Mouse (Mus musculus) thymus, postnatal 4 days (tissue): ENCODE measurements around the gene Aox4.

ENCODE experiments used
- DNase-seq: peaks from one replicate; pipeline ENCODE4 v3.0.0; 2021

The Aox4 gene

DNA sequence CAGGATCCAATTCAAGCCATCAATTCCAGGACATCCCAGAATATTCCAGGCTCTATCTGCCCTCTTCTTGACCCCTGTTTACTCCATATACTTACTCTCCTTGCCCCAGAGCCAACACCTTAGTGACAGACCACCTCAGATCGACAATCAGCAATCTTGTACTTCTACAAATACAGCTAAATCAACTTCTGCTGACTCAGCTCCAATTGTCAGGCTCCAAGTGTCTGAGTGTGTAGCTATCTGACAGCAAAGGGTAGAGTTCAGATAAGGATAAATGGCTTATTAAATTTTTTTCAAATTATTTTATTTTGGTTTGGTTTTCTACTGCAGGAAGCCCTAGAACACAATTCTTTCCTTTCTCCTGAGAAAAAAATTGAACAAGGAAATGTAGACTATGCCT, 38.3 kb downstream of the Aox4 start:
- no peak for DNase-seq

- DNase-seq, result no peak
Observed at GRCm38 (mm10) chr1:58253466-58253865, 43.3 kb downstream of the Aox4 start.

- no peak for DNase-seq
Observed at GRCm38 (mm10) chr1:58257195-58257991, 47.2 kb downstream of the Aox4 start.

- DNase-seq, result no peak
Observed at GRCm38 (mm10) chr1:58260311-58260710, 50.1 kb downstream of the Aox4 start.

DNA sequence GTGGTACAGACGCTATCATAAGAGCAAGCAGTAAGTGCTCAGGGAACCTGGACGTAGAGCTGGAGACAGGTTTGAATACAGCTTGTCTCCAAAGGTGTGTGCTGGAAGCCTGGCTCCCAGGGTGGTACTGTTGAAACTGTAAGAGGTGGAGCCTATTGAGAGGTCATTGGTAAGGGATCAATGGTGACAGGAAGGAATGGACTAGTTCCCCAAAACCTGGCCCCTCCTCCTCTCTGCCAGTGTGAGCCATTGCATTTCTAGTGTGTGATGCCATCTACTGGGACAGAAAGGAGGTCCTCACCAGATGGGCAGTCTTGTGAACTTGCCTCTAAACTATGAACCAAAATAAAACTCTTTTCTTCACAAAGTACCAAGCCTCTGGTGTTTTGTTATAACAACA, 58.0 kb downstream of the Aox4 start:
- DNase-seq, result no peak

DNA sequence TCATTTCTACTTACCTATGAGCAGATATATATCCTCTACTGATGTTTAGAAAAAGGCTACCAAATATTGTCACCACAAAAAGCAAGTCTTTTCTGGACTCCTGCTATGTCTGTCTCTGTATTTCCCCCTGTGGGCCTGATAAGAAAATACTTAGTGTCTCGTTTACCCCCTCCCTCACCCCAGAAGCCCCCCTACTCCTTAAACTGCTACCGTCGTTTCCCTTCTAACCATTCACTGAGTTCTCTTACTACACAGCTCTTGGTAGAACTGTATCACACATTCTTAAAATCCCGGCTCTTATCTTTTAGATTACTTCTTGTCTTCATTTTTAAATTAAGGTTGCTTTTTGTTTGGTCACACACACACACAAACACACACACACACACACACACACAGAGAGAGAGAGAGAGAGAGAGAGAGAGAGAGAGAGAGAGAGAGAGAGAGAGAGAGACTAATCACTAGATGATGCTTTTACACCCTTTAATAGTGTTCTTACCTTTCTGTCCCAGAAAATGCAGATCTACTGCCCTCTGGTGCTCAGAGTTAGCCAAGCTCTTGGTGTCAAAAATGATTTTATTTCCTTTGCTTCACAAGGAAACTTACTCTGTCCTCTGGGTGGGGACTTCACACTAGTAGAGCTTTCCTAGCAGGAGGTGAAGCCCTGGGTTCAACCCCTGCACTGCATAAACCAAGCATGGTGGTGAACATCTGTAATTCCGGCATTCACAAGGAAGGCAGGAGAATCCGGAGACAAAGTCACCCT, 60.8 kb downstream of the Aox4 start:
- DNase-seq, result peak; percentile 62

DNA sequence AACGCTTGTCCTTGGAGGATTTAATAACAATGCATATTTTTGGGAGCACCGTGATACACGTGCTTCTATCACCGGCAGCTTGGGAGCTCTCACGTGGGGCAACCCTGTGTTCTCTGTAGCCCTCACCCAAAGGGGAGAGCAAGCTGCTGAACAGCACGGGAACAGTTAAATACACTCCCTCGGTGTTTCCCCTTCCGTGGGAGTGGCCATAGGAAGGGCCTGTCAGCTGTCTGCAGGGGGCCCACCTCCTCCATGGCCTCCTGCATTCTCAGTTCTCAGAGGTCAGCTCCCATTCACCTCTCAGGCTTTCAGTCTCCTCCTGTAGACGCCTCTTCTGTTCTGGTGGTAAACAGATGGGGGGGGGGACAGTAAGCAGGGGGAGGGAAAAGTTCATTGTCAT, 65.7 kb downstream of the Aox4 start:
- DNase-seq, result no peak

DNA sequence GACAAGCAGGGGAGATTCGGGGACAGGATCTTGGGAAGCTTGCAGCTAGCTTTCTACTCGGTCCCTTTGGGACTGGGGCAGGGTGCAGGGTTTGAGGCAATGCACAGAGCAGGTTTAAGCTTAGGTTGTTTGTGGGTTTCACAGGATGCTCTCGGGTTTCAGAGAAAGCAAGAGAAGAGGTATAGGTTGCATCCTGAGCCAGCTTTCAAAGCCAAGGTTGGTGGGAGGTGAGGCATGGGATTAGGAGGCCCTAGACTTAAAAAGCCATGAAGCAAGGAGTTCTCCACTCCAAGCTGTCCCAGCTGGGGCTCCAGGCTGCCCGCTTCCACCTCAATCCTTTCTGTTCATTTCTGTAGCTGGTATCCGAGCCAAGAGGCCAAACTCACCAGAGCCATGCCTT, 67.8 kb downstream of the Aox4 start, which contains the start of gene Aox2:
Aox2 (plus strand) TSS at position 301 of the 400 bp plus-strand sequence.
- no peak for DNase-seq

DNA sequence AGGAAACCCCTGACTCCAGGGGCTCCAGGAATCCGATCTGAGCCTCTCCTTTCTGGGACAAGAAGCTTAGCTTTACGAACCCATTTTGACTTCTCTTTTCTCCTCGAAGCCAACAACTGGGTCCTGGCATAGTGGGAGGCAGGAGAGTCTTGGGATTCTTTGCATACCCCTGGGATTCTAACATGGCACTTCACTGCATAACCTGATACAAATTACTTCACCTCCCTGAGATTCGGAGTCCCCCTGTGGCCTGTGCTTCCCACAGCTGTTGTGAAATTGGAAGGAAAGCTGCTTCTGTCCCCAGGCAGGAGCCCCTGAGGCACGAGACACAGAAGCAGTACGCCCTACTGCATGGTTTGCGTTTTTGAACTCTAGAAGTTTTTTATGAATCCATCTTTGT, 68.3 kb downstream of the Aox4 start:
- DNase-seq, result no peak

DNA sequence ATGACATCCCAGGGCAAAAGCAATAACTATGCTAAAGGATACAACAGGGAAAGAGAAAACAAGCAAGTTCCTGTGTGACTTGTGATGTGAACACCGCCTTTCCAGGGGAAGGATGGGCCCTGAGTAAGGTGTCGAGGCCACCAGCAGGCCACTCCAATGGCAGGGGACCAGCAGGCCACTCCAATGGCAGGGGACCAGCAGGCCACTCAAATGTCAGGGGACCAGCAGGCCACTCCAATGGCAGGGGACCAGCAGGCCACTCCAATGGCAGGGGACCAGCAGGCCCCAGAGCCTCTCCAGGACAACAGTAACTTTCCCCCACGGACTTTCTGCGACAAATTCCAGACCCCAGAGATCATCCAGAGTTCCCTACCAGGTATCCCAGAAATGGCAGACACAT, 70.2 kb downstream of the Aox4 start:
- DNase-seq, result no peak

DNA sequence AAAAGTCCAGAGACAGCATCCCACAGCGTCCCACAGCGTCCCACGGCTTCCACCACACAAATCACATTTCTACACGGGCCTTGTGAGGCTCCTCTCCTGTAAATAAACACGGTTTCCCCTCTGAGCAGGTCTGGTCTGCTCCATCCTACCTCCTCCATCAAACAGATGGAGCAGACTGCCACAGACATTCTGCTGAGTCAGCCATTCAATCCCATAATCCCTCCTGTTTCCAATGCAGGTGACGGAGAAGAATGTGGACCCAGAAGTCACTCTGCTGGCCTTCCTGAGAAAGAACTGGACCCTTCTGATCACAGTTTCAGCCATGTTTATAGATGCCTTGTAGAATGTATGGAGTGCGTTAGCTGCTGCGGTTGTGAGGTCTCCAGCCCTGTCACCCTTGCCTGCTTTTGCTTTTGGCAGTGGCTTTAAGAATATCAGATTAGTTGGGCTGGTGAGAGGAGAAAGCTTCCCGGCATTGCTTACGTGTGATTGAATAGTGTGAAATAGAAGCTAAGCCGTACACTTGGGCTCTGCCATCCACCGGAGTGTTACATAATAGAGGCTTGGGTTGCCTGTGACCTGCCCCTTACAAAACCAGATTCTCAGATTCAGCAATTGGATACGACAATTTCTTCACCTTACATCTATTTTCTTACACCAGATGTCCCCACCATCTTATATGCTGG, 70.9 kb downstream of the Aox4 start:
- DNase-seq, result no peak

DNA sequence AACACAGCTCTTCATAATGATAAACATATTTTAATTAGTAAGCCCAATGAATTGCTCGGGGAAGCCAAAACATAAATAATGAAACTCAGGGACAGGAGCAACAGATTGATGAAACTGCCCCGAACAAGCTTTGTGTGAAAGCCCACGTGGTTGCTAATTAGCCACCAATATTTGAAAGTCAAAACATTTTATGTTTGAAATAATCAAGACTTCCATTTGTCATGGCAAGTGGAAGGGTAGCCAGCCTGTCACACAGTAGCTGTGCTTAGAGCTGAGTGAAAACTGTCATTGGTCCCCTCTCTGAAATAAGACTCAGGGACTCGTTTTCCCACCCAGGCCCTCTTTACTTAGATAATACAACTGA, 71.4 kb downstream of the Aox4 start:
- no peak for DNase-seq

GRCm38 (mm10) chr1:58284505-58284904, 74.3 kb downstream of the Aox4 start:
- DNase-seq, result no peak

DNA sequence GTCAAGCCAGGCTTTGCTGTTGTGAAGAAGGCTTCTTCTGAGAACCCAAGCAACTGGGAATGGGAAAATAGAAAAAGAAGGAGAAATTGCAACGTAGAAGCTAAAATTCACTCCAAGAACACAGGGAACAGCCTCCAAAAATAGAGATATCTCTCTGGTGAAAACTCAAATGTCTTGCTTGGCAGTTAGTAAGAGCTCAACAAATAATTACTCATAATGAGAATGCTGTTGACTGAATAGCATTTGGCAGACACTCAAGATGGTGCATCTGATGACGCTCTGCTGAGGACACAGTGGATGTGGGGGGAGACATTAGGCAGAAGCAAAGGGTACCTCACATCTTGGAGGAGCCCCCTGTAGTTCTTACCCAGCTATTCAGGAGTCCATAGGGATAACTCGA, 77.9 kb downstream of the Aox4 start:
- DNase-seq, result no peak

- no peak for DNase-seq
Observed at GRCm38 (mm10) chr1:58289863-58290469, 79.8 kb downstream of the Aox4 start.

- no peak for DNase-seq
Observed at GRCm38 (mm10) chr1:58291394-58292300, 81.5 kb downstream of the Aox4 start.

- no peak for DNase-seq
Observed at GRCm38 (mm10) chr1:58294730-58295129, 84.5 kb downstream of the Aox4 start.

DNA sequence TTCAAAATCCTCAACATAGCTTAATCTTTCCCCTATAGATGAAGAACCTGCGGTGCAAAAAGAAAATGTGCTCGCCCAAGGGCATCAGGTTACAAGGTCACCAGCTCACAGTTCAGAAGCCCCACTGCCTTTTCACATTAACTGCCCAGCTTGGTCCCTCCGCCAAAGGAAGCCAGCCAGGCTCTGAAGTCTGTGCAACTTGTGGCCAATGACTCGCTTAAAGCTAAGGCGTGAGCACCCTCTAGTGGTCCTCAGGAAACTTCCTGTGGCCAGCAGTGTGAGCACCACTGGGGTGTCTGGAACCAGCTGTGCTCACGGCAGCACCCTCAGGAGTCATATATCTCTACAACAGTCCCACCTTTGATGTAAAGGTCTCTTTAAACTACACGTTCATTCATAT, 86.1 kb downstream of the Aox4 start:
- peak; percentile 83 for DNase-seq

- DNase-seq, result no peak
Observed at GRCm38 (mm10) chr1:58296821-58297220, 86.6 kb downstream of the Aox4 start.

GRCm38 (mm10) chr1:58298347-58298746, 88.2 kb downstream of the Aox4 start:
- no peak for DNase-seq

GRCm38 (mm10) chr1:58301073-58301472, 90.9 kb downstream of the Aox4 start:
- DNase-seq, result peak; percentile 22

DNA sequence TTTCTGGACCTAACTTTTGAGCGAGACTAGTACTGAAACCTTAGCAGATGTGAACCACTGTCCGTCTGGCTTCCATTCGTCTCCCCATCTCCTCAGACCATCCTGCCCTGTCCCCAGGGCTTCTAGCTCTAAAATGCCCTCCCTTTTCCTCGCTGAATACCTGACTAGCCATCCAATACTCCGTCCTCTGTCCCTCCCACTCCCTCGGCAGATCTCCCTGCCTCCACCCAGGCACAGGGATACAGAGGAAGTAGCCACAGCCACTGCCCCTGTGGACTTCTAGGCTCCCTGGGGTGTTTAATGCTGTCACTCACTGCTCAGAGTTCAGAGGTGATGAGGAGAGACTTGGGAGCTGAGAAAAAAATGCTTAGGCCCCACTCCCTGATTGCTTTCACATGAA, 91.8 kb downstream of the Aox4 start:
- no peak for DNase-seq
